In the genomic region with DNA sequence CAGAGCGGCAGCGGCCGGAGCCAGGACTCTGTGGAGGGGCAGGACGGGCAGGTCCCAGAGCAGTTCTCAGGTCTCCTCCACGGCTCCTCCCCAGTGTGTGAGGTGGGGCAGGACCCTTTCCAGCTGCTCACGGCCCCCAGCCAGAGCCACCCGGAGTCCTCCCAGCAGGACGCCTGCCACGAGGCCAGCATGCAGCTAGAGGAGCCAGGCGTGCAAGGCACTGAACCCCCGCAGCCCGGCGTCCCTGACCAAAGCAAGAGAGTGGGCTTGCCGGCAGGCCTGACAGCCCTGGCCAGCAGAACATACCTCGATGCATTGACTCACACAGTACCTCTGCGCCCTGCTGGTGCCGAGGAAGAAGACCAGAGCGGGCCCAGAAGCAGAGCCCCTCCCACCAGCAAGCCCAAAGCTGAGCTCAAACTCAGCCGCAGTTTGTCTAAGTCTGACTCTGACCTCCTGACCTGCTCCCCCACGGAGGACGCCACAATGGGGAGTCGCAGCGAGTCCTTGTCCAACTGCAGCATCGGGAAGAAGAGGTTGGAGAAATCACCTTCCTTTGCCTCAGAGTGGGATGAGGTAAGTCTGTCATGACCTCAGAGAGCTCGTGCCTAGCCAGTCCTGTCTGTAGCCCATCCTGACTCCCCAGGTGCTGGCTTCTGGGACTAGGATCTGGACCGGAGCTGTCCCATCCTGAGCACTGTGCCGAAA, we compare ENCODE assay signal across 8 mouse cellular contexts.
A peak's percentile ranks its signal among the peaks of the same experiment; 100 is the strongest.
DNase-seq lines count a peak whose midpoint lies in the region; ATAC-seq and TF ChIP-seq lines count a peak whose summit lies in the region.

No protein-coding gene starts in this region.

- intact Hi-C loops in heart, postnatal 14 days (cut with DNase I) = loop anchor here (2.0 kb wide), 1 partner anchor 25 kb away; no protein-coding TSS in a partner anchor

- H3K27ac ChIP-seq in limb, embryonic 15.5 days = peak overlapping the region; percentile 92
- H3K27ac ChIP-seq in midbrain, postnatal 0 days (ENCODE audit: low read depth, low read length) = peak overlapping the region; percentile 2; the same call in 1 of the 2 replicates

- peaks cover 12% of the 10 kb centered on the region; the same call in 1 of the 2 replicates for H3K36me3 ChIP-seq in limb, embryonic 15.5 days
- H3K36me3 ChIP-seq in midbrain, postnatal 0 days (ENCODE audit: insufficient read depth, low read length) = peaks cover 20% of the 10 kb centered on the region

- H3K4me1 ChIP-seq in limb, embryonic 15.5 days = peaks cover 61% of the 10 kb centered on the region
- H3K4me1 ChIP-seq in midbrain, postnatal 0 days (ENCODE audit: insufficient read depth, low read length) = peaks cover under 1% of the 10 kb centered on the region; the same call in 1 of the 2 replicates

- H3K27me3 ChIP-seq in limb, embryonic 15.5 days = no peaks in the 10 kb centered on the region
- H3K27me3 ChIP-seq in midbrain, postnatal 0 days (ENCODE audit: insufficient read depth, low read length) = no peaks in the 10 kb centered on the region

- ATAC-seq in CD4-positive, CD25-positive, alpha-beta regulatory T cell, adult 4 months = no peak
- ATAC-seq in erythroid progenitor cell, adult 5-6 weeks (replicated peaks; ENCODE audit: low FRiP score, poor library complexity, severe bottlenecking) = peak; percentile 21; the same call in 1 of the 2 replicates
- peak; percentile 54 for ATAC-seq in limb, embryonic 15.5 days (ENCODE audit: insufficient number of reproducible peaks, low FRiP score, low TSS enrichment, low read depth)
- no peak for ATAC-seq in midbrain, postnatal 0 days (ENCODE audit: low FRiP score)
- no peak for ATAC-seq in activated CD4-positive, CD25-positive, alpha-beta regulatory T cell, adult 4 months

- H3K9me3 ChIP-seq in limb, embryonic 15.5 days = no peaks in the 10 kb centered on the region
- H3K9me3 ChIP-seq in midbrain, postnatal 0 days (ENCODE audit: low read length) = no peaks in the 10 kb centered on the region

- H3K4me3 ChIP-seq in limb, embryonic 15.5 days = peak overlapping the region; percentile 27
- H3K4me3 ChIP-seq in midbrain, postnatal 0 days (ENCODE audit: low read depth, low read length) = peak overlapping the region; percentile 2; the same call in 1 of the 2 replicates

- 32% methylated on average over 27 of the region's 27 CpGs for WGBS in limb, embryonic 15.5 days
- WGBS in midbrain, postnatal 0 days = 34% methylated on average over 27 of the region's 27 CpGs

- H3K4me2 ChIP-seq in limb, embryonic 15.5 days = peak overlapping the region; percentile 48
- peak overlapping the region; percentile 26 for H3K4me2 ChIP-seq in midbrain, postnatal 0 days (ENCODE audit: low read depth, low read length, poor library complexity, severe bottlenecking)

- DNase-seq in CD4-positive, CD25-positive, alpha-beta regulatory T cell, adult 2 months (ENCODE audit: low read depth, low spot score) = peak; percentile 34
- peak; percentile 68 to 71 for DNase-seq in heart, postnatal 14 days
- no peak for DNase-seq in midbrain, postnatal 0 days (ENCODE audit: low spot score)
- no peak for DNase-seq in right cerebral cortex, postnatal 36 days (ENCODE audit: low spot score in 2 of 2)

- peak overlapping the region; percentile 26; the same call in 1 of the 2 replicates for H3K9ac ChIP-seq in limb, embryonic 15.5 days
- 0 out of 2 replicates have a peak overlapping the region, but pooled peaks have one; percentile 0 for H3K9ac ChIP-seq in midbrain, postnatal 0 days (replicated peaks; ENCODE audit: low read length, poor library complexity, severe bottlenecking)

- no peak for TF ChIP-seq CTCF in midbrain, postnatal 0 days (IDR thresholded peaks at IDR 0.05)

Comparison
In these comparisons a context has a peak if more than half of its experiments do, and no peak if none do; other contexts are left out.
1. DNase-seq: peak in CD4-positive, CD25-positive, alpha-beta regulatory T cell, adult 2 months (single experiment) and heart, postnatal 14 days (2 of 2); none in midbrain, postnatal 0 days (single experiment) and right cerebral cortex, postnatal 36 days (0 of 2).
2. ATAC-seq: peak in erythroid progenitor cell, adult 5-6 weeks (single experiment) and limb, embryonic 15.5 days (single experiment); none in CD4-positive, CD25-positive, alpha-beta regulatory T cell, adult 4 months (single experiment), midbrain, postnatal 0 days (single experiment) and activated CD4-positive, CD25-positive, alpha-beta regulatory T cell, adult 4 months (single experiment).